Mouse (Mus musculus): ENCODE data around the gene Gpr149. TPM values are rescaled to one million over a fixed set of nuclear protein-coding genes. Genes with fewer than 3 reads are reported as not detected.

The Gpr149 gene
- polyA plus RNA-seq (2015; fragmentation: Nextera tagmentation; extraction: Ambion mirVana), result not detected in 2 replicates

DNA sequence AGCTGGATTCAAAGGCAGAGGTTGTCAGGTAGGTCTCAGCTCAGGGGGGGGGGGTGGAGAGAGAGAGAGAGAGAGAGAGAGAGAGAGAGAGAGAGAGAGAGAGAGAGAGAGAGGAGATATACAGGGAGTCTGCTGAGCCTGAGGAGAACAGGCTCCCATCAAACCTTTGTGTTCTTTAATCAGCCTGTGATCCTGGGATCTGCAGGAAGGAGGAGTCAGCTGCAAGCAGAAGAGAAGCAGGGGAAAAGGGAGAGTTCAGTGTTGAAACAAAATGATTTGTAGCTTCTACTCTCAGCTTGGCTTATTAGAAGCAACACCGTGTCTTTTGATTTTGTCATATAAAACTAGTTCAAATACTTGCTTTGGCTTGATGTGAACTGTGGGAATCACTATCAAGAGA, at the start of gene Gpr149:
Gene Gpr149, minus strand, starts transcription at position 168 of the 400 bp plus-strand sequence.

GRCm38 (mm10) chr3:62506488-62507205, 98.3 kb downstream of the Gpr149 start, which contains the start of gene Dhx36:
TSS of gene Dhx36 (minus strand) at chr3:62507004.

Other genes with a start within 250 kb of the Gpr149 start
- 14.2 and 16.4 TPM in 2 replicates for gene Dhx36, start 98.1 kb downstream of the Gpr149 start, polyA plus RNA-seq (2015; fragmentation: Nextera tagmentation; extraction: Ambion mirVana)